Mouse (Mus musculus): ENCODE data around the gene Krtap9-3. TPM values are rescaled to one million over a fixed set of nuclear protein-coding genes. Genes with fewer than 3 reads are reported as not detected.

The Krtap9-3 gene
- total RNA-seq, 2 experiments from 2014 or later = not detected

DNA sequence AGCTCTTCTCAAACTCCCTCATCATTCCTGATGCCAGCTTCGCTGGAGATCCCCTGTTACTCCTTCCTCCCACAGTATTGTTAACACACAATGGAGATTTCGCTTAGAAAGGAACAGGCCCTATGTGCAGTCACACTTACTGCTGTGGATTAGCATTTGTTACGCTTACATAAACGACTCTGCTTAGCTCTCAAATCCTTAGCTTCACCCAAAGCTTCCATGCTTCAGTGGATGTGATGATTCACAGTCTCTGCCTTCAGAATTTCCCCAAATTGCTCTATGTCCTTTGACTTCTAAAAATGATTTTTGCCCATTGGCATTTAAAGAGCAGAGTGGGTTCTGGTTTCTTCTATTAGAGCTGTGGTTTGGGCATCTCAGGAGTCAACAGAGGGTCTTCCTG lies 24.7 kb downstream of the Krtap9-3 start:
- intact Hi-C loops (cut with DNase I) = no loop called here
- DNase-seq = no peak

DNA sequence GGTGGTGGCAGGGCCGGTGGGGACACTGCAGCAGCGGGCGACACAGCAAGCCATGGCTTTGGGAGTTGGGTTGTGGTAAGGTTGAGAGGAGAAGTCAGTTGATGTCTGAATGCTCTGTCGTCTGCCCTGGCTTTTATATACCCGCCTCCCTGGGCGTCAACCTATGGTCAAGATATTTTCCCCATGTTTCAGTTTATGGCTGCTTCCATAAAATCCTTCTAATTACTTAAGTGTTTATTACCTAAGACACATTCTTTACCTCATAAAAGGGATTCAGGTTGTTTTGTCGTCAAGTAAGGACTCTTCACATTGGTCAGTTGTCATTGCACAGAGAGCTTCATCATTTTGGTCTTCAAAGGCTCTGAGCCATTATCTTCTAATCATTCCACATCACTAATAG lies 31.4 kb downstream of the Krtap9-3 start, which contains the start of gene Krtap3-1:
Gene Krtap3-1 (minus strand): TSS at position 101 of the 400 bp plus-strand sequence.
- no peak for DNase-seq
- intact Hi-C loops (cut with DNase I) = no loop called here

DNA sequence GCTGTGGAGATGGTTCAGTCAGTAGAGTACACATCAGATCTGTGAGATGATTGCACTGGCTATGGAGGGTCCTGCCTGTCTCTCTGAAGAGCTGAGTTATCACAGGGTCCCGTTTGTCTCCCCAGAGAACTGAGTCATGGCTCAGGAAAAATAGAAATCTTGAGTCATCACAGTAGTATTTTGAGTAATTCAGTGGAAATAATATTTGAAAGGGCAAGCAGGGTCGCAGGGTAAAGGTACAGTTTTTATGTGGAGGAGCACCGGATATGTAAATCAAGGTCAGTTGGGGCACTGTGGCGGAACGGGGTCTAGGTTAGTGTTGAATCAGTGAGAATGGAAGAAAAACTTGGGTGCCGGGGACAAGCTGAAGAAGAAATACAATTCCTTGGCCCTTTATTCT lies 35.3 kb downstream of the Krtap9-3 start:
- intact Hi-C loops (cut with DNase I) = no loop called here
- no peak for DNase-seq

DNA sequence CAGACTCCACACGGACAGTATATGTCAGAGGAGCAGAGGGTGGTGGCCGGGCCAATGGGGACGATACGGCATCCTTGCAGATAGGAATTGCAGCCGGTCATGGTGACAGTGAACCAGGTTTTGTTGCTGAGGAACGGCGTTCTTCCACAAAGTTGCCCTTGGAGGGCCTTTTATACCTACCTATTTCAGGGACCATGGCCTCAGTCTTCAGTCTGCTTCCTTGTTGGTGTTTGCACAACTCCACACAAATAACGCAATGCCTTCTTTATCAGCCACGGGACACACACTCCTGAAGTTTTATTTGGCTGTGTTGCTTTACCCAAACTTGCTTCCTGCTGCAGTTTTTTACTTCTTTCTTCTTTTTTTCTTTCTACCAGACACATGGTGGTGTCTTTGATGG lies 38.5 kb downstream of the Krtap9-3 start, which contains the start of gene Gm11939:
Gene Gm11939 (minus strand): TSS at position 101 of the 400 bp plus-strand sequence.
- intact Hi-C loops (cut with DNase I) = no loop called here
- no peak for DNase-seq

DNA sequence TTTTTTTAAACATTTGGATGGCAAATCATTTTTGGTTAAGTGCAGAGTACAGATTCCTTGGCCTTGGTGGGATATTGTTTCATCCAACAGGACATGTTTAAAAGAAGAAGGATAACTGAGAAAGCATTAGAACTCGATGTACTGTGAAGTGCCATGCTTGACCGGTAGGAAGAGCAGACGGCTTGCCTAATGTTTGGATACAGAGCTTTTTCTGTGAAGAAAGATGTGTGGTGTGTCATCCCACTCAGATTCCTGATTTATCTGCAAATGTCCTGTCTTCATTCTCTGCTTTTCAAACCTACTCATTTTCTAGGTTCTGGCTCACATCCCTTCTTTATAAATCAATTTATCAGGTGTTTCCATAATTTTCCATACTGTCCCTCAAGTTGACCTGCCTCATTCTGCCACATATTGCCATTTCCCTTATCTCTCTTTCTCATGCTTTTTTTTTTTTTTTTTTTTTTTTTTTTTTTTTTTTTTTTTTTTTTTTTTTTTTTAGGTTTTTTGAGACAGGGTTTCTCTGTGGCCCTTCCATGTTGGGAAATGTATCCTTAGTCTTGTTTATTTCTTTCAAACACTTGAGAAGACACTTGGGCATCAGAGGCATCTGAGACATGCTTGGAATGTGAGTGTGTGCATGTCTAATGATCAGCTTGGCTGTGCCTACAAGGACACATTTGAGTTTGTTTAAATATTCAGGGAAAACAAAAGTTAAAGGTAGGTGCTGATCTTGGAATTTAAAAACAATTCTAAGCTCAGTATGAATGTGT lies 39.7 kb downstream of the Krtap9-3 start:
- DNase-seq = no peak
- intact Hi-C loops (cut with DNase I) = no loop called here

DNA sequence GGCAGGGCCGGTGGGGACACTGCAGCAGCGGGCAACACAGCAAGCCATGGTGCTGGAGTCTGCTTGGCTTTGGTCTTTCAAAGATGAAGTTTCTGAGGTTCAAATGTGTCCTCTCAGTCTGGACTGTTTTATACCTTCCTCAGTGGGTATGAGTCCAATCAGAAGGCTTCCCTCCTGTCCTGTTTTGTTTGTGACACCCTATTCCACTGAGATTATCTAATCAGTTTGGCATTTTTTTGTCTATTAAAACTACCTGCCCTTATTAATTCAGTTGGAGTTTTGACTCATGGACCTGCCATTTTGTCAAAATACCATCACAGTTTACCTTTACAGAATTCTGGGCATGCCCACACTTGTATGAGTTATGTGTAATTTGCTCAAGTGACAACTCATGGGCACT lies 41.2 kb downstream of the Krtap9-3 start, which contains the start of gene Krtap3-2:
Gene Krtap3-2 (minus strand): TSS at position 101 of the 400 bp plus-strand sequence.
- no peak for DNase-seq
- intact Hi-C loops (cut with DNase I) = no loop called here

DNA sequence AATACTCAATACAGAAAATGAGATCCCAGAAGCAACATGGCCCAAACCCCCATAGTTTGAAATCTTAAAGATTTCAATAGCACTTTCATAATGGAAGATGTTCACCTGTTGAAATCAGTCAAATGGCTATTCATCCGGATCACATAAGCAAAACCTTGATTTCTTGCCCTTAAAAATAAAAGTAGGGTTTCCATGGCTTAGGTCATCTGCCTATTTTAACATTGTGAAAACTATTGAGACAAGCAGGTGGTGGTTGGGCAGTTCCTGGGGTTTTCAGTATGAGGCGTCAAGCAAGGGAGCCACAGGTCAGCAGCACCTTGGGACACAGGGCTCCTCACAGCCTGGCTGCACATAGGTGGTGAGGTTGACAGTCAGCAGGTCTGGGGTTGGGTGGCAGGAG lies 41.7 kb downstream of the Krtap9-3 start:
- no peak for DNase-seq
- intact Hi-C loops (cut with DNase I) = no loop called here

DNA sequence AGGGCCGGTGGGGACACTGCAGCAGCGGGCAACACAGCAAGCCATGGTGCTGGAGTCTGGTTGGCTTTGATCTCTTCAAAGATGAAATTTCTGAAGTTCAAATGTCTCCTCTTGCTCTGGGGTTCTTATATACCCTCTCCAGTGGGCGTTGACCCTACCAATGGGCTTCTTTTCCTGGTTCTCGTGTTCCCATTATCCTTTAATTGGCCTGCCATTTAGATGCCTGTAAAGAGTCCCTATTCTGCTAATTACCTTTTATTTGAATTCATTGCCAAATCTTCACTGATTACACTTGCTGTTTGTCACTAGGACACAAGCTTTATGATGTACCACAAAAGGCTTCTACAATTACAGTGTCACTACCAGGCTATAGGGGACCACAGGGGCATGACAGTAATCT lies 47.1 kb downstream of the Krtap9-3 start, which contains the start of gene Krtap3-3:
Gene Krtap3-3 (minus strand): TSS at position 101 of the 400 bp plus-strand sequence.
- DNase-seq = no peak
- intact Hi-C loops (cut with DNase I) = no loop called here

DNA sequence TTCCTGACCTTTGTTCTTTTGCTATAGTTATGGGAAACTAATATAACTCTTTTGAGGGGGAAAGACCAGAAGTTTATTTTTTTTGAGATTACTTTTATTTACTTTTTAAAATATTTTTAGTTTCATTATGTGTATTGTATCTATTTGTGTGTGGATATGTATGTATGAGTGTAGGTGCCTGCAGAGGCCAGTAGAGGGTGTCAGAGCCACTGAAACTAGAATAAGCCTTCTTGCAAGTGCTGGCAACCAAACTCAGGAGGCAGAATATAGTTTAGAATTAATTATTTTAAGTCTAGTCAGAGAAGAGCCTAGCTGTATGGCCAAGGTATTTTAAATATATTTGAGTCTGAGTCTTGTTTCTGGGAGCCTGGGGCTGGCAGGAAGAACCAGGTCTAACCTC lies 50.0 kb downstream of the Krtap9-3 start:
- intact Hi-C loops (cut with DNase I) = no loop called here

More for the DNA sequence above, 50.0 kb downstream of the Krtap9-3 start:
- no peak for DNase-seq

Other genes starting within 250 kb of the Krtap9-3 start
- gene Krt27, start 247.0 kb downstream of the Krtap9-3 start, total RNA-seq (2021) = not detected
- not detected for gene Krt28, start 223.2 kb downstream of the Krtap9-3 start, total RNA-seq (2021)
- 10 to 100 TPM in 1 of 2 experiments, 1 to 10 TPM in 1; 9.5 to 12.3 TPM for gene Krt10, start 208.7 kb downstream of the Krtap9-3 start, total RNA-seq (2021)
- gene Krt12, start 175.8 kb downstream of the Krtap9-3 start, total RNA-seq (2021) = 1 to 10 TPM; 1.2 to 1.7 TPM
- not detected for gene Krt20, start 160.0 kb downstream of the Krtap9-3 start, total RNA-seq (2021)
- not detected for gene Krt23, start 105.0 kb downstream of the Krtap9-3 start, total RNA-seq (2021)
- gene Krt39, start 76.8 kb downstream of the Krtap9-3 start, total RNA-seq (2021) = not detected
- not detected for gene Krt40, start 54.9 kb downstream of the Krtap9-3 start, total RNA-seq (2021)
- gene Krtap3-3, start 47.2 kb downstream of the Krtap9-3 start, total RNA-seq (2021) = not detected
- gene Krtap3-2, start 41.3 kb downstream of the Krtap9-3 start, total RNA-seq (2021) = not detected
- gene Gm11939, start 38.6 kb downstream of the Krtap9-3 start, total RNA-seq (2021) = not detected
- gene Krtap3-1, start 31.5 kb downstream of the Krtap9-3 start, total RNA-seq (2021) = not detected
- gene Krtap1-5, start 17.1 kb downstream of the Krtap9-3 start, total RNA-seq (2021) = not detected
- not detected for gene Krtap1-4, start 14.5 kb downstream of the Krtap9-3 start, total RNA-seq (2021)
- not detected for gene Krtap1-3, start 6.8 kb downstream of the Krtap9-3 start, total RNA-seq (2021)
- gene Gm11938, start 5.2 kb upstream of the Krtap9-3 start, total RNA-seq (2021) = not detected
- gene Gm11937, start 12.1 kb upstream of the Krtap9-3 start, total RNA-seq (2021) = not detected
- gene Krtap2-4, start 16.7 kb upstream of the Krtap9-3 start, total RNA-seq (2021) = not detected
- gene Gm11562, start 22.3 kb upstream of the Krtap9-3 start, total RNA-seq (2021) = not detected
- not detected for gene Krtap4-1, start 30.1 kb upstream of the Krtap9-3 start, total RNA-seq (2021)
- not detected for gene Krtap4-2, start 37.0 kb upstream of the Krtap9-3 start, total RNA-seq (2021)
- not detected for gene Krtap4-7, start 46.0 kb upstream of the Krtap9-3 start, total RNA-seq (2021)
- gene Gm11555, start 52.1 kb upstream of the Krtap9-3 start, total RNA-seq (2021) = not detected
- not detected for gene Gm11563, start 60.9 kb upstream of the Krtap9-3 start, total RNA-seq (2021)
- gene Krtap4-6, start 67.9 kb upstream of the Krtap9-3 start, total RNA-seq (2021) = not detected
- not detected for gene Gm14190, start 92.6 kb upstream of the Krtap9-3 start, total RNA-seq (2021)
- not detected for gene Gm14180, start 136.2 kb upstream of the Krtap9-3 start, total RNA-seq (2021)
- not detected for gene Gm11595, start 174.8 kb upstream of the Krtap9-3 start, total RNA-seq (2021)
- gene Krtap4-8, start 182.6 kb upstream of the Krtap9-3 start, total RNA-seq (2021) = not detected
- gene Krtap4-9, start 187.1 kb upstream of the Krtap9-3 start, total RNA-seq (2021) = not detected
- gene Gm11596, start 195.4 kb upstream of the Krtap9-3 start, total RNA-seq (2021) = not detected
- not detected for gene Gm11569, start 200.8 kb upstream of the Krtap9-3 start, total RNA-seq (2021)
- gene Gm11554, start 206.3 kb upstream of the Krtap9-3 start, total RNA-seq (2021) = not detected
- gene Krtap4-13, start 211.8 kb upstream of the Krtap9-3 start, total RNA-seq (2021) = not detected
- not detected for gene Gm11564, start 217.6 kb upstream of the Krtap9-3 start, total RNA-seq (2021)
- not detected for gene 2300003K06Rik, start 240.0 kb upstream of the Krtap9-3 start, total RNA-seq (2021)

Measured in left cerebral cortex, postnatal 4 days (tissue).